Mouse (Mus musculus) embryonic fibroblast, embryonic 13.5 days (primary cell): Measurements from ENCODE around the gene Tk2.

Experiments used
- CTCF ChIP-seq: IDR thresholded peaks from 2 replicates; pipeline ENCODE4 v1.5.1; 2011; ENCODE audit warnings: mild to moderate bottlenecking, control low read depth, low read length, moderate library complexity, borderline replicate concordance; ENCODE audit not compliant: insufficient read depth
- POLR2A ChIP-seq: IDR thresholded peaks from 2 replicates; pipeline ENCODE4 v1.6.1; 2011; ENCODE audit warnings: low read depth, mild to moderate bottlenecking, control low read depth, low read length, moderate library complexity

DNA sequence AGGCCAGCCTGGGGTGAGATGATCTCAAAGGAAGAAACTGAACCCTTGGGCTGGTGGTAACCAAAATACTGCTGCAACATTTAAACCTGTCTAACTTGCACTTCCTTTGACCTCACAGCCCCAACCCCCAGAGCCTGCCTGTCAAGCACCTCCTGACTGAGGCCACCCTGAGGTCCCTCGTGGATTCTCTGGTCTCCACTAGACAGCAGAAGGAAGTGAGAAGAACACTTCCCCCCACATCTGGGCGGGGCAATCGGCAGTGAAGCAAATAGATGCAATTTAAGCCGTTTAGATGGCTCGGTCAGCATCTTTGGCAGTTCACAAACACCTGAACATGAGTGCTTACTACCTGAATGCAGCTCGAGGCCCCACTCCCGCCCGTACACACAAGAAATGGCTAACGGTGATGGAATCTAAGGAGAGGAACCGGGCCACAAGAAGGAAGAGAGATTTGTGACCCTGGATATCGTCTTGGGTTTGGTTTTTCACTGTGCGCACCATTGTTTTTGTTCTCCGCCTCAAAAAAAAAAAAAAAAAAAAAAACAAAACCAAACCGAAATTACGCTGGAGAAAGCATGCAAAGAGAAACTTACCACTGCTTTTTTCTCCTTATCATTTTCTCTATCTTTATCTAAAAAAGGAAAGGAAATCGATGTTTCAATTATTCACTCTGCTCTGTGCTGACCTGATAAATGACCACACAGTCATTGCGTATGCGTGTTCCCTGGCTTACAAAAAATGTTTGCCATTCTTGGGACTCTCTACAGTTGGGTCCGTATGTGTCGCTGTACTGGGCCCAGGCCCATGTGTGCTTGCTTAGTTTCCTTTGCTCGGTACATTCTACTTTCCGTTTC lies 1.1 kb downstream of the Tk2 start:
- no peak for TF ChIP-seq POLR2A
- TF ChIP-seq CTCF, result no peak
